Mouse (Mus musculus) forebrain, embryonic 14.5 days (tissue): ENCODE data around the gene Trub1. TPM values are rescaled to one million over a fixed set of nuclear protein-coding genes. Genes with fewer than 3 reads are reported as not detected.
A peak's percentile ranks its signal among the peaks of the same experiment; 100 is the strongest.

Experiments
- ATAC-seq: fragments of 200-750 bp; cut with Nextera tagmentation; 2 replicates; pipeline ENCODE4 v1.8.0; 2017; ENCODE audit warnings: mild to moderate bottlenecking, moderate library complexity
- DNase-seq: peaks from one replicate; pipeline ENCODE4 v3.0.0-alpha.2; 2015; ENCODE audit warnings: low spot score
- H3K27ac ChIP-seq: fragments of 300-500 bp; sonication (generic); 2 replicates; pipeline ENCODE4 v1.5.1; 2014; ENCODE audit warnings: low read depth, mild to moderate bottlenecking, control low read depth, low read length, moderate library complexity
- H3K27me3 ChIP-seq: fragments of 300-500 bp; sonication (generic); replicated peaks from 2 replicates; pipeline ENCODE4 v1.6.1; 2014; ENCODE audit warnings: low read length, control low read depth, mixed read lengths; ENCODE audit not compliant: control insufficient read depth, insufficient read depth
- H3K36me3 ChIP-seq: fragments of 300-500 bp; sonication (generic); 2 replicates; pipeline ENCODE4 v1.6.1; 2014; ENCODE audit warnings: low read length, control low read depth; ENCODE audit not compliant: control insufficient read depth, insufficient read depth
- H3K4me1 ChIP-seq: fragments of 300-500 bp; sonication (generic); 2 replicates; pipeline ENCODE4 v1.6.1; 2014; ENCODE audit warnings: antibody characterized with exemption, low read length, control low read depth; ENCODE audit not compliant: control insufficient read depth, insufficient read depth
- H3K4me2 ChIP-seq: fragments of 300-500 bp; sonication (generic); 2 replicates; pipeline ENCODE4 v1.6.1; 2014; ENCODE audit warnings: mild to moderate bottlenecking, control low read depth, low read length
- H3K4me3 ChIP-seq: fragments of 300-500 bp; sonication (generic); 2 replicates; pipeline ENCODE4 v1.5.1; 2014; ENCODE audit warnings: low read depth, low read length, control low read depth
- H3K9ac ChIP-seq: fragments of 300-500 bp; sonication (generic); 2 replicates; pipeline ENCODE4 v1.6.1; 2014; ENCODE audit warnings: mild to moderate bottlenecking, low read length, control low read depth, moderate library complexity
- H3K9me3 ChIP-seq: fragments of 300-500 bp; sonication (generic); replicated peaks from 2 replicates; pipeline ENCODE4 v1.6.1; 2016; ENCODE audit warnings: low read length, control low read depth, mixed read lengths; ENCODE audit not compliant: control insufficient read depth
- WGBS: fragments of 180-500 bp; shearing (Covaris S2); extraction: QIAGEN DNeasy Blood & Tissue Kit; methylation state at CpG from one replicate; pipeline ENCODE4 v1.1.7; 2014; 5-methylcytosine and 5-hydroxymethylcytosine counted together
- polyA plus RNA-seq: library from polyadenylated mRNA; unstranded; fragments of >200 nt; fragmentation: Nextera tagmentation; extraction: Ambion mirVana; gene quantifications from 2 replicates; pipeline ENCODE4 v1.2.1, GENCODE M21; 2014

Gene Trub1
- polyA plus RNA-seq, 1 experiment from 2014 or later: 14.9 TPM

GRCm38 (mm10) chr19:57417800-57418580, 34.7 kb upstream of the Trub1 start:
- Histone ChIP-seq H3K4me1 (no peaks in the 10 kb centered on the region), H3K27ac (no peak overlapping the region), H3K9ac (no peak overlapping the region), H3K4me3 (no peak overlapping the region), H3K4me2 (peak overlapping the region; percentile 8; the same call in 1 of the 2 replicates), H3K9me3 (no peaks in the 10 kb centered on the region), H3K36me3 (no peaks in the 10 kb centered on the region), H3K27me3 (no peaks in the 10 kb centered on the region)
- no peak for DNase-seq
- WGBS: 28% methylated on average over 16 of the region's 17 CpGs
- no peak for ATAC-seq

- Histone ChIP-seq H3K4me3 (no peak overlapping the region), H3K27ac (no peak overlapping the region), H3K27me3 (no peaks in the 10 kb centered on the region), H3K9me3 (no peaks in the 10 kb centered on the region), H3K9ac (no peak overlapping the region), H3K36me3 (no peaks in the 10 kb centered on the region), H3K4me1 (no peaks in the 10 kb centered on the region; the same call in 1 of the 2 replicates), H3K4me2 (no peak overlapping the region)
- WGBS: 7% methylated on average over 3 of the region's 3 CpGs
- DNase-seq: no peak
- ATAC-seq: no peak
Measured at GRCm38 (mm10) chr19:57423402-57423801, 29.3 kb upstream of the Trub1 start.

GRCm38 (mm10) chr19:57425296-57425695, 27.4 kb upstream of the Trub1 start:
- Histone ChIP-seq H3K4me3 (no peak overlapping the region), H3K9ac (no peak overlapping the region), H3K4me2 (no peak overlapping the region), H3K27ac (no peak overlapping the region), H3K36me3 (no peaks in the 10 kb centered on the region), H3K4me1 (no peaks in the 10 kb centered on the region; the same call in 1 of the 2 replicates), H3K9me3 (no peaks in the 10 kb centered on the region), H3K27me3 (no peaks in the 10 kb centered on the region)
- 96% methylated on average over 15 of the region's 15 CpGs for WGBS
- DNase-seq: no peak
- no peak for ATAC-seq

GRCm38 (mm10) chr19:57426841-57427240, 25.9 kb upstream of the Trub1 start:
- no peaks in the 10 kb centered on the region for H3K27me3 ChIP-seq
- no peaks in the 10 kb centered on the region for H3K9me3 ChIP-seq
- ATAC-seq (no peak), DNase-seq (no peak)
- H3K9ac ChIP-seq: no peak overlapping the region
- H3K4me3 ChIP-seq: no peak overlapping the region
- H3K4me1 ChIP-seq: no peaks in the 10 kb centered on the region; the same call in none of the 2 replicates
- H3K4me2 ChIP-seq: no peak overlapping the region
- no peaks in the 10 kb centered on the region for H3K36me3 ChIP-seq
- 92% methylated on average over 8 of the region's 8 CpGs for WGBS
- H3K27ac ChIP-seq: no peak overlapping the region

- Histone ChIP-seq H3K36me3 (no peaks in the 10 kb centered on the region), H3K27ac (no peak overlapping the region), H3K4me2 (no peak overlapping the region), H3K27me3 (no peaks in the 10 kb centered on the region), H3K9ac (no peak overlapping the region), H3K4me1 (no peaks in the 10 kb centered on the region; the same call in none of the 2 replicates), H3K4me3 (no peak overlapping the region), H3K9me3 (no peaks in the 10 kb centered on the region)
- WGBS: 79% methylated on average over 14 of the region's 14 CpGs
- ATAC-seq (no peak), DNase-seq (no peak)
Measured at GRCm38 (mm10) chr19:57427756-57428438, 24.8 kb upstream of the Trub1 start.

GRCm38 (mm10) chr19:57428641-57429040, 24.1 kb upstream of the Trub1 start:
- Histone ChIP-seq H3K4me1 (no peaks in the 10 kb centered on the region; the same call in none of the 2 replicates), H3K27ac (no peak overlapping the region), H3K4me3 (no peak overlapping the region), H3K9ac (no peak overlapping the region), H3K36me3 (no peaks in the 10 kb centered on the region), H3K27me3 (no peaks in the 10 kb centered on the region), H3K4me2 (no peak overlapping the region), H3K9me3 (no peaks in the 10 kb centered on the region)
- DNase-seq (no peak), ATAC-seq (no peak)
- WGBS: 87% methylated on average over 3 of the region's 3 CpGs

GRCm38 (mm10) chr19:57429926-57430325, 22.8 kb upstream of the Trub1 start:
- ATAC-seq (no peak), DNase-seq (no peak)
- Histone ChIP-seq H3K4me1 (no peaks in the 10 kb centered on the region; the same call in 1 of the 2 replicates), H3K4me2 (no peak overlapping the region), H3K36me3 (no peaks in the 10 kb centered on the region), H3K27ac (no peak overlapping the region), H3K27me3 (no peaks in the 10 kb centered on the region), H3K9me3 (no peaks in the 10 kb centered on the region), H3K4me3 (no peak overlapping the region), H3K9ac (no peak overlapping the region)
- WGBS: 84% methylated on average over 6 of the region's 6 CpGs

- no peak overlapping the region for H3K4me2 ChIP-seq
- WGBS: 49% methylated on average over 6 of the region's 6 CpGs
- no peaks in the 10 kb centered on the region for H3K27me3 ChIP-seq
- H3K4me3 ChIP-seq: no peak overlapping the region
- H3K36me3 ChIP-seq: no peaks in the 10 kb centered on the region
- H3K9me3 ChIP-seq: no peaks in the 10 kb centered on the region
- no peak overlapping the region for H3K9ac ChIP-seq
- no peak overlapping the region for H3K27ac ChIP-seq
- DNase-seq (no peak), ATAC-seq (no peak)
- H3K4me1 ChIP-seq: no peaks in the 10 kb centered on the region; the same call in 1 of the 2 replicates
Measured at GRCm38 (mm10) chr19:57431476-57431875, 21.2 kb upstream of the Trub1 start.

- WGBS: 51% methylated on average over 6 of the region's 6 CpGs
- Histone ChIP-seq H3K4me2 (no peak overlapping the region), H3K4me1 (no peaks in the 10 kb centered on the region; the same call in 1 of the 2 replicates), H3K9me3 (no peaks in the 10 kb centered on the region), H3K4me3 (no peak overlapping the region), H3K27me3 (no peaks in the 10 kb centered on the region), H3K27ac (no peak overlapping the region), H3K9ac (no peak overlapping the region), H3K36me3 (no peaks in the 10 kb centered on the region)
- ATAC-seq (no peak), DNase-seq (no peak)
Measured at GRCm38 (mm10) chr19:57434024-57434423, 18.7 kb upstream of the Trub1 start.
